Mouse (Mus musculus) stomach, embryonic 16.5 days (tissue): Measurements from ENCODE around the gene Ech1. TPM values are rescaled to one million over a fixed set of nuclear protein-coding genes. Genes with fewer than 3 reads are reported as not detected.

Experiments
- ATAC-seq: fragments of 200-750 bp; cut with Nextera tagmentation; 2 replicates; pipeline ENCODE4 v1.8.0; 2017; ENCODE audit warnings: moderate number of reproducible peaks, moderate TSS enrichment; ENCODE audit not compliant: insufficient read depth, low FRiP score
- H3K27ac ChIP-seq: fragments of 300-500 bp; sonication (generic); 2 replicates; pipeline ENCODE4 v1.5.1; 2014; ENCODE audit warnings: low read length
- H3K27me3 ChIP-seq: fragments of 300-500 bp; sonication (generic); 2 replicates; pipeline ENCODE4 v1.6.1; 2014; ENCODE audit warnings: low read length, control low read depth, mixed read lengths; ENCODE audit not compliant: control insufficient read depth, insufficient read depth
- H3K36me3 ChIP-seq: fragments of 300-500 bp; sonication (generic); 2 replicates; pipeline ENCODE4 v1.6.1; 2014; ENCODE audit warnings: low read length; ENCODE audit not compliant: control insufficient read depth, insufficient read depth
- H3K4me1 ChIP-seq: fragments of 300-500 bp; sonication (generic); 2 replicates; pipeline ENCODE4 v1.6.1; 2014; ENCODE audit warnings: low read length, control low read depth, mixed read lengths; ENCODE audit not compliant: control insufficient read depth, insufficient read depth
- H3K4me2 ChIP-seq: fragments of 300-500 bp; sonication (generic); 2 replicates; pipeline ENCODE4 v1.6.1; 2014; ENCODE audit warnings: low read depth, low read length, mixed read lengths
- H3K4me3 ChIP-seq: fragments of 300-500 bp; sonication (generic); replicated peaks from 2 replicates; pipeline ENCODE4 v1.5.1; 2014; ENCODE audit warnings: mild to moderate bottlenecking, low read length
- H3K9ac ChIP-seq: fragments of 300-500 bp; sonication (generic); 2 replicates; pipeline ENCODE4 v1.6.1; 2014; ENCODE audit warnings: low read length
- H3K9me3 ChIP-seq: fragments of 300-500 bp; sonication (generic); replicated peaks from 2 replicates; pipeline ENCODE4 v1.6.1; 2016; ENCODE audit warnings: low read length, control low read depth; ENCODE audit not compliant: control insufficient read depth
- WGBS: fragments of 180-500 bp; shearing (Covaris S2); extraction: QIAGEN DNeasy Blood & Tissue Kit; methylation state at CpG from one replicate; pipeline ENCODE4 v1.1.7; 2014; 5-methylcytosine and 5-hydroxymethylcytosine counted together
- polyA plus RNA-seq: library from polyadenylated mRNA; unstranded; fragments of >200 nt; fragmentation: Nextera tagmentation; extraction: Ambion mirVana; gene quantifications from 2 replicates; pipeline ENCODE4 v1.2.1, GENCODE M21; 2015

The Ech1 gene
- polyA plus RNA-seq, 1 experiment from 2014 or later = 230 TPM

- no peak for ATAC-seq
- Histone ChIP-seq H3K4me1 (peaks cover 30% of the 10 kb centered on the region), H3K4me2 (no peak overlapping the region), H3K27ac (no peak overlapping the region; the same call in 1 of the 2 replicates), H3K9ac (no peak overlapping the region), H3K36me3 (peaks cover 38% of the 10 kb centered on the region), H3K9me3 (no peaks in the 10 kb centered on the region), H3K4me3 (no peak overlapping the region), H3K27me3 (no peaks in the 10 kb centered on the region)
- WGBS = 60% methylated on average over 1 of the region's 1 CpGs
Observed at GRCm38 (mm10) chr7:28822556-28822955, 2.5 kb upstream of the Ech1 start.

- 51% methylated on average over 10 of the region's 10 CpGs for WGBS
Observed at GRCm38 (mm10) chr7:28822993-28823903, 1.8 kb upstream of the Ech1 start.

GRCm38 (mm10) chr7:28823932-28824331, 1.1 kb upstream of the Ech1 start:
- WGBS = 45% methylated on average over 2 of the region's 2 CpGs
- H3K36me3 ChIP-seq = peaks cover 30% of the 10 kb centered on the region
- H3K27ac ChIP-seq = peak overlapping the region; percentile 97
- no peak for ATAC-seq
- no peaks in the 10 kb centered on the region for H3K9me3 ChIP-seq
- H3K4me3 ChIP-seq = no peak overlapping the region
- no peak overlapping the region for H3K9ac ChIP-seq
- peaks cover 35% of the 10 kb centered on the region for H3K4me1 ChIP-seq
- H3K27me3 ChIP-seq = no peaks in the 10 kb centered on the region
- no peak overlapping the region for H3K4me2 ChIP-seq

More at GRCm38 (mm10) chr7:28822993-28823903, 1.8 kb upstream of the Ech1 start:
- no peaks in the 10 kb centered on the region for H3K27me3 ChIP-seq
- H3K27ac ChIP-seq = peak overlapping the region; percentile 97
- peaks cover 35% of the 10 kb centered on the region for H3K4me1 ChIP-seq
- peak overlapping the region; percentile 11; the same call in 1 of the 2 replicates for H3K9ac ChIP-seq
- H3K4me3 ChIP-seq = no peak overlapping the region
- no peaks in the 10 kb centered on the region for H3K9me3 ChIP-seq
- peaks cover 31% of the 10 kb centered on the region for H3K36me3 ChIP-seq
- ATAC-seq = no peak
- no peak overlapping the region for H3K4me2 ChIP-seq

- Histone ChIP-seq H3K4me3 (peak overlapping the region; percentile 63), H3K9me3 (no peaks in the 10 kb centered on the region), H3K36me3 (peaks cover 28% of the 10 kb centered on the region), H3K4me2 (peak overlapping the region; percentile 57), H3K27me3 (no peaks in the 10 kb centered on the region), H3K4me1 (peaks cover 30% of the 10 kb centered on the region), H3K9ac (peak overlapping the region; percentile 81), H3K27ac (peak overlapping the region; percentile 97)
- 48% methylated on average over 11 of the region's 11 CpGs for WGBS
- ATAC-seq = no peak
Observed at GRCm38 (mm10) chr7:28825686-28826401, 827 bp downstream of the Ech1 start.

GRCm38 (mm10) chr7:28826402-28826772, 1.4 kb downstream of the Ech1 start:
- WGBS = 94% methylated on average over 7 of the region's 7 CpGs
- H3K4me3 ChIP-seq = peak overlapping the region; percentile 63; the same call in 1 of the 2 replicates
- no peaks in the 10 kb centered on the region for H3K27me3 ChIP-seq
- ATAC-seq = no peak
- H3K9ac ChIP-seq = no peak overlapping the region
- H3K4me2 ChIP-seq = peak overlapping the region; percentile 57
- H3K36me3 ChIP-seq = peaks cover 23% of the 10 kb centered on the region; the same call in 1 of the 2 replicates
- no peaks in the 10 kb centered on the region for H3K9me3 ChIP-seq
- peaks cover 30% of the 10 kb centered on the region for H3K4me1 ChIP-seq
- peak overlapping the region; percentile 97 for H3K27ac ChIP-seq

- Histone ChIP-seq H3K4me3 (no peak overlapping the region), H3K4me2 (no peak overlapping the region), H3K27ac (peak overlapping the region; percentile 42; the same call in 1 of the 2 replicates), H3K9ac (no peak overlapping the region), H3K27me3 (no peaks in the 10 kb centered on the region), H3K9me3 (no peaks in the 10 kb centered on the region), H3K36me3 (peaks cover 20% of the 10 kb centered on the region; the same call in 1 of the 2 replicates), H3K4me1 (peaks cover 32% of the 10 kb centered on the region)
- 35% methylated on average over 3 of the region's 3 CpGs for WGBS
- ATAC-seq = no peak
Observed at GRCm38 (mm10) chr7:28827338-28827737, 2.3 kb downstream of the Ech1 start.

- H3K27ac ChIP-seq = no peak overlapping the region
Observed at GRCm38 (mm10) chr7:28829821-28830220, 4.8 kb downstream of the Ech1 start.

GRCm38 (mm10) chr7:28830981-28831380, 6.0 kb downstream of the Ech1 start:
- Histone ChIP-seq H3K9ac (no peak overlapping the region), H3K27ac (peak overlapping the region; percentile 80; the same call in 1 of the 2 replicates), H3K4me3 (no peak overlapping the region), H3K27me3 (no peaks in the 10 kb centered on the region), H3K4me1 (peaks cover 12% of the 10 kb centered on the region), H3K4me2 (no peak overlapping the region), H3K9me3 (no peaks in the 10 kb centered on the region), H3K36me3 (peaks cover 18% of the 10 kb centered on the region; the same call in 1 of the 2 replicates)
- ATAC-seq = no peak
- WGBS = 67% methylated on average over 5 of the region's 5 CpGs

More at GRCm38 (mm10) chr7:28829821-28830220, 4.8 kb downstream of the Ech1 start:
- WGBS = 93% methylated on average over 8 of the region's 8 CpGs
- Histone ChIP-seq H3K27me3 (no peaks in the 10 kb centered on the region), H3K4me1 (peaks cover 17% of the 10 kb centered on the region), H3K9ac (no peak overlapping the region), H3K36me3 (peaks cover 18% of the 10 kb centered on the region; the same call in 1 of the 2 replicates), H3K4me3 (no peak overlapping the region), H3K9me3 (no peaks in the 10 kb centered on the region), H3K4me2 (no peak overlapping the region)
- no peak for ATAC-seq
